Mouse (Mus musculus) cortical plate, adult 2 months (tissue): ENCODE data around the gene Tcp11. TPM values are rescaled to one million over a fixed set of nuclear protein-coding genes. Genes with fewer than 3 reads are reported as not detected.

Experiments used
- H3K27ac ChIP-seq: fragments of 200-500 bp; 2 replicates; pipeline ENCODE4 v1.5.1; 2012; ENCODE audit warnings: low read length, control low read depth, inconsistent platforms; ENCODE audit not compliant: insufficient read depth
- H3K4me1 ChIP-seq: fragments of 200-500 bp; 2 replicates; pipeline ENCODE4 v1.6.1; 2011; ENCODE audit warnings: low read length; ENCODE audit not compliant: control insufficient read depth, insufficient read depth
- H3K4me3 ChIP-seq: fragments of 200-500 bp; 2 replicates; pipeline ENCODE4 v1.5.1; 2011; ENCODE audit warnings: mild to moderate bottlenecking, low read length, control low read depth; ENCODE audit not compliant: insufficient read depth
- CTCF ChIP-seq: fragments of 200-500 bp; IDR thresholded peaks from 2 replicates; pipeline ENCODE4 v1.5.1; 2011; ENCODE audit warnings: mild to moderate bottlenecking, control low read depth, low read length; ENCODE audit not compliant: insufficient read depth; ENCODE audit errors: extremely low read depth
- POLR2A ChIP-seq: fragments of 200-500 bp; IDR thresholded peaks from 2 replicates; pipeline ENCODE4 v1.6.1; 2011; ENCODE audit warnings: mild to moderate bottlenecking, low read length, control low read depth; ENCODE audit not compliant: insufficient read depth; ENCODE audit errors: extremely low read depth
- polyA plus RNA-seq: library from polyadenylated mRNA; depleted of rRNA; stranded (reverse); fragments of >200 nt; gene quantifications from 2 replicates; pipeline ENCODE4 v1.2.3, GENCODE M21; 2012

The Tcp11 gene
- polyA plus RNA-seq, 1 experiment = 0.44 TPM

- H3K4me3 ChIP-seq = no peak overlapping the region
- H3K4me1 ChIP-seq = no peaks in the 10 kb centered on the region
- TF ChIP-seq CTCF (no peak), POLR2A (no peak)
- no peak overlapping the region for H3K27ac ChIP-seq
Measured at GRCm38 (mm10) chr17:28070256-28070655, 10.2 kb downstream of the Tcp11 start.

- no peaks in the 10 kb centered on the region for H3K4me1 ChIP-seq
- no peak overlapping the region for H3K27ac ChIP-seq
- H3K4me3 ChIP-seq = no peak overlapping the region
- TF ChIP-seq POLR2A (no peak), CTCF (no peak)
Measured at GRCm38 (mm10) chr17:28069446-28069845, 11.0 kb downstream of the Tcp11 start.

- no peaks in the 10 kb centered on the region for H3K4me1 ChIP-seq
- no peak overlapping the region for H3K27ac ChIP-seq
- no peak for TF ChIP-seq CTCF
- no peak for TF ChIP-seq POLR2A
- no peak overlapping the region for H3K4me3 ChIP-seq
Measured at GRCm38 (mm10) chr17:28067303-28067702, 13.1 kb downstream of the Tcp11 start.

GRCm38 (mm10) chr17:28063163-28063562, 17.3 kb downstream of the Tcp11 start:
- no peaks in the 10 kb centered on the region for H3K4me1 ChIP-seq
- H3K4me3 ChIP-seq = no peak overlapping the region
- H3K27ac ChIP-seq = no peak overlapping the region
- TF ChIP-seq CTCF = no peak
- TF ChIP-seq POLR2A = no peak

GRCm38 (mm10) chr17:28062710-28063109, 17.7 kb downstream of the Tcp11 start:
- no peak for TF ChIP-seq POLR2A
- no peak for TF ChIP-seq CTCF
- H3K4me3 ChIP-seq = no peak overlapping the region
- no peaks in the 10 kb centered on the region for H3K4me1 ChIP-seq
- H3K27ac ChIP-seq = no peak overlapping the region

- no peak overlapping the region for H3K4me3 ChIP-seq
- H3K4me1 ChIP-seq = no peaks in the 10 kb centered on the region
- no peak for TF ChIP-seq POLR2A
- TF ChIP-seq CTCF = peak; percentile 63
- H3K27ac ChIP-seq = no peak overlapping the region
Measured at GRCm38 (mm10) chr17:28061472-28061871, 19.0 kb downstream of the Tcp11 start.

GRCm38 (mm10) chr17:28060681-28061080, 19.8 kb downstream of the Tcp11 start:
- no peak overlapping the region for H3K27ac ChIP-seq
- H3K4me1 ChIP-seq = no peaks in the 10 kb centered on the region
- H3K4me3 ChIP-seq = no peak overlapping the region
- TF ChIP-seq POLR2A = no peak
- TF ChIP-seq CTCF = no peak

- Histone ChIP-seq H3K27ac (no peak overlapping the region), H3K4me3 (no peak overlapping the region), H3K4me1 (no peaks in the 10 kb centered on the region)
- TF ChIP-seq CTCF = no peak
- no peak for TF ChIP-seq POLR2A
Measured at GRCm38 (mm10) chr17:28058346-28058745, 22.1 kb downstream of the Tcp11 start.

- Histone ChIP-seq H3K27ac (no peak overlapping the region), H3K4me3 (no peak overlapping the region), H3K4me1 (no peaks in the 10 kb centered on the region)
- TF ChIP-seq POLR2A = no peak
Measured at GRCm38 (mm10) chr17:28052293-28052863, 28.1 kb downstream of the Tcp11 start.

- H3K27ac ChIP-seq = no peak overlapping the region
- no peaks in the 10 kb centered on the region for H3K4me1 ChIP-seq
- TF ChIP-seq CTCF = no peak
- TF ChIP-seq POLR2A = no peak
- no peak overlapping the region for H3K4me3 ChIP-seq
Measured at GRCm38 (mm10) chr17:28050210-28050609, 30.2 kb downstream of the Tcp11 start.
